Mouse (Mus musculus): ENCODE results near the gene Rps8.

GRCm38 (mm10) chr4:117140613-117141012, 15.4 kb downstream of the Rps8 start:
- no peak for TF ChIP-seq CEBPB (IDR thresholded peaks at IDR 0.05; ENCODE audit: insufficient read depth, poor library complexity, severe bottlenecking)
- no peak for TF ChIP-seq POLR2A (IDR thresholded peaks at IDR 0.05; ENCODE audit: insufficient read length, low read depth)
- no peak for TF ChIP-seq SRF (IDR thresholded peaks at IDR 0.05; ENCODE audit: control insufficient read depth, insufficient read length, low read depth)
- TF ChIP-seq MAX (IDR thresholded peaks at IDR 0.05; ENCODE audit: low read depth) = no peak
- no peak for TF ChIP-seq POLR2AphosphoS2 (IDR thresholded peaks at IDR 0.05; ENCODE audit: insufficient read length, low read depth)
- TF ChIP-seq TCF12 (IDR thresholded peaks at IDR 0.05; ENCODE audit: insufficient read depth, poor library complexity, severe bottlenecking) = no peak
- no peak for TF ChIP-seq USF1 (IDR thresholded peaks at IDR 0.05; ENCODE audit: low read depth)
- no peak for TF ChIP-seq E2F4 (IDR thresholded peaks at IDR 0.05; ENCODE audit: insufficient read depth)
- TF ChIP-seq MYOG (IDR thresholded peaks at IDR 0.05; ENCODE audit: control insufficient read depth in 1 of 3, insufficient read depth in 1 of 3, insufficient read length in 2 of 3, low read depth in 2 of 3) = no peak
- no peak for TF ChIP-seq REST (IDR thresholded peaks at IDR 0.05; ENCODE audit: insufficient read depth, insufficient read length)
- no peak for TF ChIP-seq MYOD1 (IDR thresholded peaks at IDR 0.05; ENCODE audit: control insufficient read depth in 1 of 3, insufficient read length in 2 of 3, low read depth in 2 of 3)
- no peak for TF ChIP-seq TCF3 (IDR thresholded peaks at IDR 0.05; ENCODE audit: insufficient read length, low read depth)
